Mouse (Mus musculus) CH12.LX (cell line): ENCODE data around the gene G430095P16Rik. TPM values are rescaled to one million over a fixed set of nuclear protein-coding genes. Genes with fewer than 3 reads are reported as not detected.

Experiments used
- DNase-seq: peaks from one replicate; pipeline ENCODE4 v3.0.0-alpha.2; 2013; ENCODE audit errors: extremely low read depth
- H3K27ac ChIP-seq: 2 replicates; pipeline ENCODE4 v1.5.1; 2012; ENCODE audit warnings: low read depth, mild to moderate bottlenecking, control low read depth, moderate library complexity; ENCODE audit not compliant: insufficient read depth
- H3K27me3 ChIP-seq: replicated peaks from 2 replicates; pipeline ENCODE3; 2012; ENCODE audit warnings: inconsistent platforms
- H3K36me3 ChIP-seq, 2 experiments: replicated peaks in 1 of 2; 2 replicates each; pipeline versions ENCODE3 to v1.6.1; 2012; ENCODE audit warnings: inconsistent platforms in 1 of 2, low read length in 1 of 2, mild to moderate bottlenecking in 1 of 2, mixed read lengths in 1 of 2, moderate library complexity in 1 of 2; ENCODE audit not compliant: control insufficient read depth in 1 of 2, insufficient read depth in 1 of 2
- H3K4me1 ChIP-seq, 2 experiments: 2 replicates each; pipeline ENCODE4 v1.6.1; 2012; ENCODE audit warnings: inconsistent platforms in 1 of 2, moderate library complexity in 1 of 2; ENCODE audit not compliant: insufficient read depth in 2 of 2, control insufficient read depth in 1 of 2
- H3K4me2 ChIP-seq: 2 replicates; pipeline ENCODE4 v1.6.1; 2012; ENCODE audit warnings: low read depth, mild to moderate bottlenecking, control low read depth; ENCODE audit not compliant: poor library complexity, insufficient read depth, severe bottlenecking
- H3K4me3 ChIP-seq, 3 experiments: fragments of 150-350 bp in 1 of 3; sonication (generic) in 1 of 3; replicated peaks in 1 of 3; 2 replicates each; pipeline versions ENCODE3 to v1.5.1; 2011 to 2012; ENCODE audit warnings: low read depth in 2 of 3, low read length in 2 of 3, mild to moderate bottlenecking in 2 of 3, moderate library complexity in 2 of 3, control low read depth in 1 of 3, improper control_type of control experiment in 1 of 3, inconsistent platforms in 1 of 3, mixed read lengths in 1 of 3; ENCODE audit not compliant: poor library complexity in 1 of 3
- H3K79me2 ChIP-seq: replicated peaks from 2 replicates; pipeline ENCODE4 v1.6.1; 2012; ENCODE audit warnings: mild to moderate bottlenecking, moderate library complexity; ENCODE audit not compliant: control insufficient read depth, poor library complexity, insufficient read depth, severe bottlenecking; ENCODE audit errors: extremely low read depth
- H3K9ac ChIP-seq: 2 replicates; pipeline ENCODE4 v1.6.1; 2012; ENCODE audit warnings: low read depth, mild to moderate bottlenecking, control low read depth, moderate library complexity; ENCODE audit not compliant: insufficient read depth
- H3K9me3 ChIP-seq: replicated peaks from 2 replicates; pipeline ENCODE3; 2012; ENCODE audit warnings: low read length, inconsistent platforms, mixed read lengths
- BHLHE40 ChIP-seq: IDR thresholded peaks from 2 replicates; pipeline ENCODE4 v1.6.1; 2011; ENCODE audit warnings: mild to moderate bottlenecking, low read depth, low read length, improper control_type of control experiment
- CHD2 ChIP-seq: IDR thresholded peaks from 2 replicates; pipeline ENCODE4 v1.6.1; 2011; ENCODE audit warnings: low read length, improper control_type of control experiment
- CTCF ChIP-seq, 2 experiments: IDR thresholded peaks in 1 of 2; conservative IDR thresholded peaks in 1 of 2; 2 replicates each; pipeline ENCODE4 v1.5.1; 2011 to 2012; ENCODE audit warnings: low read depth in 2 of 2, low read length in 2 of 2, improper control_type of control experiment in 1 of 2, inconsistent platforms in 1 of 2, mild to moderate bottlenecking in 1 of 2, moderate library complexity in 1 of 2
- E2F4 ChIP-seq: IDR thresholded peaks from 2 replicates; pipeline ENCODE4 v1.6.1; 2011; ENCODE audit warnings: low read depth, low read length, improper control_type of control experiment; ENCODE audit not compliant: insufficient replicate concordance
- EP300 ChIP-seq: IDR thresholded peaks from 2 replicates; pipeline ENCODE4 v1.6.1; 2011; ENCODE audit warnings: low read length, improper control_type of control experiment
- ETS1 ChIP-seq: conservative IDR thresholded peaks from 2 replicates; pipeline ENCODE4 v1.6.1; 2012; ENCODE audit warnings: low read depth, mild to moderate bottlenecking, inconsistent platforms, low read length, improper control_type of control experiment, moderate library complexity
- HCFC1 ChIP-seq: IDR thresholded peaks from 2 replicates; pipeline ENCODE4 v1.6.1; 2012; ENCODE audit warnings: low read depth, mild to moderate bottlenecking, inconsistent platforms, low read length, improper control_type of control experiment
- IRF4 ChIP-seq: IDR thresholded peaks from 2 replicates; pipeline ENCODE4 v1.6.1; 2014; ENCODE audit warnings: low read depth, mild to moderate bottlenecking, inconsistent platforms, low read length, improper control_type of control experiment
- JUN ChIP-seq: IDR thresholded peaks from 2 replicates; pipeline ENCODE4 v1.6.1; 2011; ENCODE audit warnings: low read depth, mild to moderate bottlenecking, low read length, improper control_type of control experiment, moderate library complexity; ENCODE audit not compliant: insufficient read depth
- JUND ChIP-seq: conservative IDR thresholded peaks from 2 replicates; pipeline ENCODE4 v1.6.1; 2011; ENCODE audit warnings: low read depth, low read length, improper control_type of control experiment
- KAT2A ChIP-seq: IDR thresholded peaks from 2 replicates; pipeline ENCODE4 v1.6.1; 2012; ENCODE audit warnings: low read length, improper control_type of control experiment, inconsistent platforms; ENCODE audit not compliant: insufficient replicate concordance
- MAFK ChIP-seq: IDR thresholded peaks from 2 replicates; pipeline ENCODE4 v1.6.1; 2011; ENCODE audit warnings: low read length, improper control_type of control experiment; ENCODE audit not compliant: insufficient replicate concordance
- MAX ChIP-seq: IDR thresholded peaks from 2 replicates; pipeline ENCODE4 v1.6.1; 2011; ENCODE audit warnings: low read length, improper control_type of control experiment
- MAZ ChIP-seq: IDR thresholded peaks from 2 replicates; pipeline ENCODE4 v1.6.1; 2012; ENCODE audit warnings: low read depth, mild to moderate bottlenecking, inconsistent platforms, low read length, improper control_type of control experiment, moderate library complexity
- MEF2A ChIP-seq: IDR thresholded peaks from 2 replicates; pipeline ENCODE4 v1.6.1; 2014; ENCODE audit warnings: low read depth, mild to moderate bottlenecking, inconsistent platforms, low read length, improper control_type of control experiment, borderline replicate concordance
- MXI1 ChIP-seq: IDR thresholded peaks from 2 replicates; pipeline ENCODE4 v1.6.1; 2011; ENCODE audit warnings: mild to moderate bottlenecking, low read depth, low read length, improper control_type of control experiment
- NELFE ChIP-seq: IDR thresholded peaks from 2 replicates; pipeline ENCODE4 v1.6.1; 2011; ENCODE audit warnings: low read depth, low read length, improper control_type of control experiment
- PAX5 ChIP-seq: IDR thresholded peaks from 2 replicates; pipeline ENCODE4 v1.6.1; 2012; ENCODE audit warnings: low read length, inconsistent platforms, mixed read lengths
- POLR2A ChIP-seq: IDR thresholded peaks from 2 replicates; pipeline ENCODE4 v1.6.1; 2011; ENCODE audit warnings: low read depth, mild to moderate bottlenecking, improper control_type of control experiment, low read length
- POLR2AphosphoS2 ChIP-seq: IDR thresholded peaks from 2 replicates; pipeline ENCODE4 v1.6.1; 2011; ENCODE audit warnings: low read depth, low read length, improper control_type of control experiment
- RAD21 ChIP-seq: IDR thresholded peaks from 2 replicates; pipeline ENCODE4 v1.6.1; 2011; ENCODE audit warnings: low read depth, mild to moderate bottlenecking, low read length, improper control_type of control experiment, moderate library complexity
- RCOR1 ChIP-seq: conservative IDR thresholded peaks from 2 replicates; pipeline ENCODE4 v1.6.1; 2012; ENCODE audit warnings: low read depth, mild to moderate bottlenecking, inconsistent platforms, low read length, improper control_type of control experiment
- SIN3A ChIP-seq: IDR thresholded peaks from 2 replicates; pipeline ENCODE4 v1.6.1; 2012; ENCODE audit warnings: low read length, improper control_type of control experiment, inconsistent platforms
- SMC3 ChIP-seq: IDR thresholded peaks from 2 replicates; pipeline ENCODE4 v1.6.1; 2011; ENCODE audit warnings: low read depth, low read length, improper control_type of control experiment
- TBP ChIP-seq: conservative IDR thresholded peaks from 2 replicates; pipeline ENCODE4 v1.6.1; 2011; ENCODE audit warnings: low read depth, low read length, improper control_type of control experiment
- UBTF ChIP-seq: IDR thresholded peaks from 2 replicates; pipeline ENCODE4 v1.6.1; 2012; ENCODE audit warnings: low read depth, mild to moderate bottlenecking, inconsistent platforms, low read length, improper control_type of control experiment, moderate library complexity
- USF1 ChIP-seq: IDR thresholded peaks from 2 replicates; pipeline ENCODE4 v1.6.1; 2014; ENCODE audit warnings: low read depth, mild to moderate bottlenecking, inconsistent platforms, low read length, improper control_type of control experiment
- ZC3H11A ChIP-seq: IDR thresholded peaks from 2 replicates; pipeline ENCODE4 v1.6.1; 2012; ENCODE audit warnings: low read depth, mild to moderate bottlenecking, inconsistent platforms, low read length, improper control_type of control experiment
- ZKSCAN1 ChIP-seq: IDR thresholded peaks from 2 replicates; pipeline ENCODE4 v1.6.1; 2012; ENCODE audit warnings: low read depth, inconsistent platforms, low read length, improper control_type of control experiment, borderline replicate concordance
- dilution Hi-C: fragments of 300-500 bp; cut with MboI; formaldehyde crosslinking; loops from 2 replicates; pipeline ENCODE4 v1.14.3; 2020; ENCODE audit warnings: low sequenced_read_pairs; ENCODE audit not compliant: extremely low pct_unique_long_range_greater_than_20kb, extremely low pct_ligation_motif_present
- in situ Hi-C: fragments of 300-500 bp; cut with MboI; formaldehyde crosslinking; loops from 3 replicates; pipeline ENCODE4 v1.14.3; 2019; ENCODE audit warnings: low sequenced_read_pairs, low pct_ligation_motif_present, low pct_unique_long_range_greater_than_20kb, mixed read lengths
- polyA plus RNA-seq: library from polyadenylated mRNA; unstranded; fragments of >175 nt; gene quantifications from 2 replicates; pipeline ENCODE4 v1.2.1, GENCODE M21; 2012; ENCODE audit warnings: low read depth; ENCODE audit not compliant: insufficient read length
- total RNA-seq, 2 experiments: library from RNA; depleted of rRNA; stranded (reverse); fragments of 300-350 nt in 1 of 2; fragments of >200 nt in 1 of 2; gene quantifications; 2 replicates each; pipeline ENCODE4 v1.2.3; 2012 to 2014

Gene G430095P16Rik
- total and polyA plus RNA-seq, 3 experiments, result 0.17 TPM; not detected in 2

DNA sequence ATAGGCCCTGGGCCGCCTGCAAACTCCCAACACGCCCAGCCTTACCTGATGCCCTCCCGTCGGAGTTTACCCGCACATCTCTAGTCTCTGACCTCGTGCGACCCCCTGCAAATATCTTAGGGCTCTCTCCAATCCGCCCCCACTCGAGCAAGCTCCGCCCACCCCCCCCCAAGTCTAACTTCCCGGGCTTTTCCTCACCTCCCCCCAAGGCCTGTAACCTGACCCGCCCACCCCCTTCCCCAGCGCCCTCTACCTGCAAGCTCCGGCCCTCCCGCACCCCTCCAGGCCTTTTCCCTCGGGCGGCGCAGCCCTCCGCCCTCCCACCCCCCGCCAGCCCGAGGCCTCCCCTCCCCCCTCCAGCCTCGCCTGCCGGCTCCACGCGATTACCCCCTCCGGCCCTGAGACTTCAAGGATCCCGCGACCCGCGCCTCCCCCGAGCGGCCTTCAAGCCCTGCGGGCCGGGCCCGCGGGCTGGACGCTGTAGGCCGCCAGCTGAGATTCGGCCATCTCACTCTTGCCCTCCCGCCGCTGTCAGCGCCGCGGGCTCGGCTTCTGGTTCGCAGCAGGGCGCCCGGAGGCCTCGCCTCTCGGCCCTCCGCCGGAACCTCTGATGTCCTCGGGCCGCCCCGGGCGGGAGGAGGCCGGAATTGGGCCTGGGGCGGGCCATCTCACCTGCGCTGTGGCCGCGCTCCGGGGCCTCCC is 35.7 kb upstream of the G430095P16Rik start:
- DNase-seq, result no peak

DNA sequence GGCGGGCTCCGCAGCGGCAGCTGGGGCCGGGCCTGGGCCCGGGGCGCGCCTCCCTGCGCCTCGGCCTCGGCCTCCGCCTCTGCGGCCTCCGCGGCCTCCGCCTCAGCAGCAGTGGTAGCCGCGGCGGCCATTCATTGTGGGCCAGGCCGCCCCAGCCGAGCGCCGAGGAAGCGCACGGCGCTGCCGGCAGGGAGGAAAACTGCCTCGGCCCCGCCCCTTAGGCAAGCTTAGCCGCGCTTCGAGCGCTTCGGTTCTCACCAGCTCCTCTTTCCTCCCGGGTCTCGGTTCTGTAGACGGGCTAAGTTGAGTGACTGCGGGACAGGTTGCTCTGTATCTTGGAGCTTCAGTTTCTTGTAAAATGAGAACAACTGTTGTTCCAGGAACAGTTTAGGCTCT is 35.1 kb upstream of the G430095P16Rik start, which contains the start of gene Nacc1:
TSS of gene Nacc1 (minus strand) at position 158 of the 396 bp plus-strand sequence.
- Histone ChIP-seq H3K27me3 (no peaks in the 10 kb centered on the region), H3K4me1 (peaks cover 15 to 47% of the 10 kb centered on the region in 2 experiments), H3K9ac (peak within 1 kb of the TSS; percentile 98), H3K36me3 (peaks cover 14 to 45% of the 10 kb centered on the region in 2 experiments), H3K79me2 (peaks cover 65% of the 10 kb centered on the region), H3K27ac (peak within 1 kb of the TSS; percentile 60; the same call in 1 of the 2 replicates), H3K4me2 (peak within 1 kb of the TSS; percentile 93), H3K9me3 (no peaks in the 10 kb centered on the region), H3K4me3 (peak within 1 kb of the TSS; percentile 80 to 98 (median 96))
- dilution Hi-C loops (no loop called here), in situ Hi-C loops (no loop called here)
- peak; percentile 86 for DNase-seq
- TF ChIP-seq NELFE, result 0 out of 2 replicates have a peak, but pooled peaks have one; percentile 3
- peak; percentile 50; the same call in 1 of the 2 replicates for TF ChIP-seq IRF4
- TF ChIP-seq ETS1, result no peak
- peak; percentile 58; the same call in 1 of the 2 replicates for TF ChIP-seq KAT2A
- TF ChIP-seq MAZ, result no peak
- TF ChIP-seq POLR2A, result peak; percentile 65
- TF ChIP-seq SMC3, result no peak
- TF ChIP-seq SIN3A, result peak; percentile 92
- TF ChIP-seq E2F4, result no peak
- no peak for TF ChIP-seq CTCF (conservative IDR thresholded peaks at IDR 0.05 in 1 of 2, IDR thresholded peaks at IDR 0.05 in 1 of 2; ENCODE audit: low read depth in 2 of 2, low read length in 2 of 2)
- TF ChIP-seq ZKSCAN1, result no peak
- peak; percentile 85 for TF ChIP-seq HCFC1
- TF ChIP-seq UBTF, result peak; percentile 34; the same call in 1 of the 2 replicates
- no peak for TF ChIP-seq EP300
- peak; percentile 86 for TF ChIP-seq MXI1
- no peak for TF ChIP-seq MAFK
- TF ChIP-seq PAX5, result no peak
- peak; percentile 34; the same call in 1 of the 2 replicates for TF ChIP-seq MAX
- TF ChIP-seq RCOR1, result no peak
- TF ChIP-seq CHD2, result no peak
- peak; percentile 69; the same call in 1 of the 2 replicates for TF ChIP-seq TBP
- TF ChIP-seq JUN, result no peak
- peak; percentile 66; the same call in 1 of the 2 replicates for TF ChIP-seq MEF2A
- no peak for TF ChIP-seq RAD21
- TF ChIP-seq JUND, result no peak
- TF ChIP-seq ZC3H11A, result no peak
- no peak for TF ChIP-seq BHLHE40
- no peak for TF ChIP-seq POLR2AphosphoS2
- TF ChIP-seq USF1, result peak; percentile 15; the same call in 1 of the 2 replicates

More for the DNA sequence above, 35.7 kb upstream of the G430095P16Rik start:
- TF ChIP-seq ETS1 (no peak), PAX5 (no peak), JUND (no peak), CTCF (conservative IDR thresholded peaks at IDR 0.05 in 1 of 2, IDR thresholded peaks at IDR 0.05 in 1 of 2; ENCODE audit: low read depth in 2 of 2, low read length in 2 of 2) (0 out of 4 replicates have a peak, but pooled peaks of 1 of the 2 experiments have one; percentile 3), SIN3A (peak; percentile 53; the same call in 1 of the 2 replicates)
- H3K27me3 ChIP-seq, result no peaks in the 10 kb centered on the region
- no peaks in the 10 kb centered on the region for H3K9me3 ChIP-seq
- in situ Hi-C loops, result no loop called here
- dilution Hi-C loops, result no loop called here
- peak overlapping the region; percentile 98 for H3K9ac ChIP-seq
- H3K79me2 ChIP-seq, result peaks cover 70% of the 10 kb centered on the region
- peaks cover 15 to 45% of the 10 kb centered on the region in 2 experiments for H3K36me3 ChIP-seq
- H3K4me2 ChIP-seq, result peak overlapping the region; percentile 80; the same call in 1 of the 2 replicates
- peaks cover 15 to 52% of the 10 kb centered on the region in 2 experiments for H3K4me1 ChIP-seq
- peak overlapping the region; percentile 60; the same call in 1 of the 2 replicates for H3K27ac ChIP-seq
- peak overlapping the region; percentile 73 to 96 (median 94) for H3K4me3 ChIP-seq
